Mouse (Mus musculus) megakaryocyte, adult 5-6 weeks (primary cell): Measurements from ENCODE around the gene Rhobtb3. TPM values are rescaled to one million over a fixed set of nuclear protein-coding genes. Genes with fewer than 3 reads are reported as not detected.

ENCODE experiments used
- total RNA-seq, 2 experiments: library from RNA; stranded (forward) in 1 of 2; stranded (reverse) in 1 of 2; fragments of 153-499, 151-499 nt in 1 of 2; fragments of 221-1000, 200-1000 nt in 1 of 2; gene quantifications; 2 replicates each; pipeline versions ENCODE4 v1.2.3 to v1.2.4; 2015 to 2017

The Rhobtb3 gene
- total RNA-seq, 2 experiments from 2014 or later, result 0.55 to 0.96 TPM

Other genes with a start within 250 kb of the Rhobtb3 start
- gene Ell2, start 237.2 kb downstream of the Rhobtb3 start, total RNA-seq (2015), result 12.2 and 13.8 TPM in 2 replicates
- gene Ell2, start 237.2 kb downstream of the Rhobtb3 start, total RNA-seq (2017), result 7.7 and 7.9 TPM in 2 replicates
- 272 and 276 TPM in 2 replicates for gene Glrx, start 104.1 kb downstream of the Rhobtb3 start, total RNA-seq (2015)
- 147 and 155 TPM in 2 replicates for gene Glrx, start 104.1 kb downstream of the Rhobtb3 start, total RNA-seq (2017)
- gene Spata9, start 23.2 kb upstream of the Rhobtb3 start, total RNA-seq (2015), result not detected in 2 replicates
- 0.73 TPM in 1 of 2 replicates, not detected in the other for gene Spata9, start 23.2 kb upstream of the Rhobtb3 start, total RNA-seq (2017)
- gene Rfesd, start 74.8 kb upstream of the Rhobtb3 start, total RNA-seq (2015), result 20.5 and 21.5 TPM in 2 replicates
- gene Rfesd, start 74.8 kb upstream of the Rhobtb3 start, total RNA-seq (2017), result 15.3 and 16.1 TPM in 2 replicates
- 0.23 and 0.42 TPM in 2 replicates for gene Gpr150, start 113.1 kb upstream of the Rhobtb3 start, total RNA-seq (2015)
- 0.33 TPM in 1 of 2 replicates, not detected in the other for gene Gpr150, start 113.1 kb upstream of the Rhobtb3 start, total RNA-seq (2017)
- 11.8 and 14.2 TPM in 2 replicates for gene Arsk, start 154.7 kb upstream of the Rhobtb3 start, total RNA-seq (2015)
- 13.5 and 15.2 TPM in 2 replicates for gene Arsk, start 154.7 kb upstream of the Rhobtb3 start, total RNA-seq (2017)
- 10.0 and 14.1 TPM in 2 replicates for gene Ttc37, start 154.8 kb upstream of the Rhobtb3 start, total RNA-seq (2015)
- gene Ttc37, start 154.8 kb upstream of the Rhobtb3 start, total RNA-seq (2017), result 16.3 and 23.2 TPM in 2 replicates